Mouse (Mus musculus) forebrain, embryonic 10.5 days (tissue): ENCODE measurements around the gene A730061H03Rik. TPM values are rescaled to one million over a fixed set of nuclear protein-coding genes. Genes with fewer than 3 reads are reported as not detected.
A peak's percentile ranks its signal among the peaks of the same experiment; 100 is the strongest.

Source experiments
- DNase-seq: peaks from one replicate; pipeline ENCODE4 v3.0.0-alpha.2; 2017; ENCODE audit warnings: low spot score; ENCODE audit errors: extremely low spot score
- H3K27ac ChIP-seq: fragments of 300-500 bp; sonication (generic); 2 replicates; pipeline ENCODE4 v1.5.1; 2016; ENCODE audit warnings: mild to moderate bottlenecking
- H3K27me3 ChIP-seq: fragments of 300-500 bp; sonication (generic); 2 replicates; pipeline ENCODE4 v1.6.1; 2016; ENCODE audit warnings: mild to moderate bottlenecking; ENCODE audit not compliant: poor library complexity, severe bottlenecking
- H3K36me3 ChIP-seq: fragments of 300-500 bp; sonication (generic); replicated peaks from 2 replicates; pipeline ENCODE4 v1.6.1; 2016; ENCODE audit warnings: mild to moderate bottlenecking, moderate library complexity
- H3K4me1 ChIP-seq: fragments of 300-500 bp; sonication (generic); 2 replicates; pipeline ENCODE4 v1.6.1; 2016
- H3K4me3 ChIP-seq: fragments of 300-500 bp; sonication (generic); 2 replicates; pipeline ENCODE4 v1.5.1; 2016; ENCODE audit warnings: mild to moderate bottlenecking, moderate library complexity
- H3K9me3 ChIP-seq: fragments of 300-500 bp; sonication (generic); 2 replicates; pipeline ENCODE4 v1.6.1; 2016; ENCODE audit warnings: mild to moderate bottlenecking, moderate library complexity
- WGBS: fragments of 180-500 bp; shearing (Covaris S2); methylation state at CpG from one replicate; pipeline ENCODE4 v1.1.7; 2016; 5-methylcytosine and 5-hydroxymethylcytosine counted together
- polyA plus RNA-seq: library from polyadenylated mRNA; unstranded; fragments of >200 nt; fragmentation: Nextera tagmentation; extraction: Ambion mirVana; gene quantifications from 2 replicates; pipeline ENCODE4 v1.2.1, GENCODE M21; 2016

Gene A730061H03Rik
- polyA plus RNA-seq, 1 experiment from 2014 or later, result not detected

DNA sequence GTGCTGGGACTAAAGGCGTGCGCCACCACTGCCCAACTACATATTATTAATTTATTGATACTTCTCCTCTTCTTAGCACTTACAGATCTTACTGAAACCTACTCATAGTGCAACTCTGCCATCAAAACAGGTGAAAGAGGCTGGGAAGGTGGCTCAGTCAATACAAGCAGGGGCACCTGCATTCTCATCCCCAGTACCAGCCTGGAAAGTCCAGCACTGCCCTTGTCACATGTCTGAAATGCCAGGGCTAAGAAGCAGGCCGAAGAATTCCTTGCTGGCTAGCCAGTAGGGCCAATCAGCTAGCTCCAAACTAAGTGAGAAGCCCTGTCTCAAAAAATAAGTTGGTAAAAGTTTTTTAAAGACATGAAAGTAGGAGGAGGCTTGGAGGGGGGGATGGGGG is 2.6 kb downstream of the A730061H03Rik start:
- no peaks in the 10 kb centered on the region for H3K36me3 ChIP-seq
- 92% methylated on average over 3 of the region's 3 CpGs for WGBS
- H3K9me3 ChIP-seq, result no peaks in the 10 kb centered on the region
- peaks cover 25% of the 10 kb centered on the region for H3K4me1 ChIP-seq
- DNase-seq, result no peak
- no peak overlapping the region for H3K4me3 ChIP-seq
- H3K27ac ChIP-seq, result no peak overlapping the region
- no peaks in the 10 kb centered on the region for H3K27me3 ChIP-seq

DNA sequence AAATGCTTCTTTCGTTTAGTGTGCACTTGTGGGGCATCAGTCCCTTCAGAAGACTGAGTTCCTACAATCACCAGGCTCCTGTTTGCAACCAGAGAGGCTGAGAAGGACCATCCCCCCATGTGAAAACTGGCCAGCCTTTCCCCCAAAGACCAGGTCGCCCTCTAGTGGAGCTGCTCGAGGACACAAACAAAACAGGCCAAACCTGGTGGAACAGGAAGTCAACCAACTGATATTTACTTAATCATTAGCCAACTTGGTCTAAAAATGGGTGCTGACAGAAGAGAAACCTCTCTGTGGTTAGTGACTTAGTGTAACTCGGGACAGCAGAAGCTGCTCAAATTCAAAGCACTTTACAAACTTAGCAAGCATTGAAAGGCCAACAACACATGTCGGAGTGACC is 3.2 kb downstream of the A730061H03Rik start:
- Histone ChIP-seq H3K4me3 (no peak overlapping the region), H3K27me3 (no peaks in the 10 kb centered on the region), H3K4me1 (peaks cover 24% of the 10 kb centered on the region), H3K27ac (no peak overlapping the region), H3K9me3 (no peaks in the 10 kb centered on the region), H3K36me3 (no peaks in the 10 kb centered on the region)
- peak; percentile 51 for DNase-seq
- WGBS, result 34% methylated on average over 5 of the region's 5 CpGs

DNA sequence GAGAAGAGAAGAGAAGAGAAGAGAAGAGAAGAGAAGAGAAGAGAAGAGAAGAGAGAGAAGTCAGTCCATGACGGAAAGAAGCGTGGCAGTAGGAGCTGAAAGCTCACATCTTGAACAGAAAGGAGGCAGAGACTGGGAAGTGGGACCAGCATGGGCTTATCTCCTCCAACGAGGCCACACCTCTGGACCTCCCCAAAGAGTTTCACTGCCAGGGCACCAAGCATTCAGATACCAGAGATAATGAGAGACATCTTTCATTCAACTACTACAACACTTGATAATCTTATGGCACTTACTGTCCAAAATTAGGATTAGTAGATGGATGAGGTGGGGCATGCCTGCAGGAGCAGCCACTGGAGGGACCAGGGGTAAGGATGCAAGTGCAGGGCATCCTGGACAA is 4.4 kb downstream of the A730061H03Rik start:
- 82% methylated on average over 3 of the region's 3 CpGs for WGBS
- no peaks in the 10 kb centered on the region for H3K36me3 ChIP-seq
- no peaks in the 10 kb centered on the region for H3K9me3 ChIP-seq
- no peak overlapping the region for H3K4me3 ChIP-seq
- peaks cover 12% of the 10 kb centered on the region for H3K4me1 ChIP-seq
- H3K27me3 ChIP-seq, result no peaks in the 10 kb centered on the region
- no peak for DNase-seq
- H3K27ac ChIP-seq, result no peak overlapping the region

DNA sequence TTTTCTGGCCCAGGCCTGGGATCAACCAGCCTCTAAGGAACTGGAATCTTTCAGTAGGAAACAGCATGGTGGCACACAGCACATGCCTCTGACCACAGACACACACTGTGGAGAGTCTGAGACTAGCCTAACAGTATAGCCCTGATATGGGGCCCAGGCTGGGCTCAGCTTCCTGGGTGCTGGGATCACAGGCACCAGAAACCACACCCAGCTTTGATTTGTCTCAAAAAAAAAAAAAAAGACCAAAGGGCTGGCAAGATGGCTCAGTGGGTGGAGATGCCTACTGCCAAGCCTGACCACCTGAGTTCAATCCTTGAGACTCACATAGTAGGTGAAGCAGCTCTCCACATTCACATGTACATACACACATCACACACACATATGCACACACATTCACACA is 5.6 kb downstream of the A730061H03Rik start:
- Histone ChIP-seq H3K27ac (no peak overlapping the region), H3K36me3 (no peaks in the 10 kb centered on the region), H3K4me1 (peaks cover 12% of the 10 kb centered on the region), H3K9me3 (no peaks in the 10 kb centered on the region), H3K4me3 (no peak overlapping the region), H3K27me3 (no peaks in the 10 kb centered on the region)
- peak; percentile 8 for DNase-seq

DNA sequence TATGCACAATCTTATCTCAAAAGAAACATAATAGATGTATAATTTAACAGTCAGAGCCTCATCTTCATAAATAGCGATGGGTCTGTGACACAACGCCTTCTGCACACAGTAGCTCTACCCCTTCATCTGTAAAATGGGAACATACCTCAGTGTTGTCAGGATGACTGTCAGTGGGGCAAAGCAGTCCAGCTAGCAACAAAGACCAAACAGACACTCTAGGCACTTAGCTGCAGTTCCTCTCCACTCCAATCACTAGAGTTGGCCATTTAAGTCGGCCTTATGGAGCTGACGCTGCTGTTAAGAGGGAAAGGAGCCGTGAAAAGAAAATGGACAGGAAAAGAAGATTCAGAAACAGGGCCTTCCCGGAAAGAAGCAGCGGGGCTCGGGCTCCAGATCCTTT is 8.4 kb downstream of the A730061H03Rik start:
- Histone ChIP-seq H3K9me3 (no peaks in the 10 kb centered on the region), H3K27ac (no peak overlapping the region), H3K4me3 (no peak overlapping the region), H3K27me3 (no peaks in the 10 kb centered on the region), H3K36me3 (peaks cover 26% of the 10 kb centered on the region), H3K4me1 (peaks cover 2% of the 10 kb centered on the region; the same call in 1 of the 2 replicates)
- 91% methylated on average over 8 of the region's 8 CpGs for WGBS
- no peak for DNase-seq

DNA sequence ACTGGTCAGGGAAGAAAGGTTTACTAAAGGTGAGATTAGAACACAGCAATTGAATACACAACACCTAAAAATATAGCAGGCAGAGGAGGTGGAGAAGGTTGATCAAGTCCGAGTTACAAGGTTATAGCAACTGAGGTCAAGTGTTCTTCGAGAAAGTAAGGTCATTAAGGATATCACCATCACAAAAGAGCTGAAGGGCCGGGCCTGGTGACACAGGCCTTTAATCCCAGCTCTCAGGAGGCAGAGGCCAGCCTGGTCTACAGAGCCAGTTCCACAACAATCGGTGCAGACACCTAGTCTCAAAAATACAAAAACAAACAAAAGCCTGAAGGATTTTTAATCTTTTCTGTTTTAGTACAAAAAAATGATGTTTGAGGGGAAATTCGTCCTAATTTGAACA is 8.9 kb downstream of the A730061H03Rik start:
- H3K9me3 ChIP-seq, result no peaks in the 10 kb centered on the region
- no peak for DNase-seq
- H3K4me3 ChIP-seq, result no peak overlapping the region
- no peak overlapping the region for H3K27ac ChIP-seq
- WGBS, result 77% methylated on average over 5 of the region's 5 CpGs
- no peaks in the 10 kb centered on the region for H3K27me3 ChIP-seq
- no peaks in the 10 kb centered on the region for H3K4me1 ChIP-seq
- peaks cover 29% of the 10 kb centered on the region for H3K36me3 ChIP-seq

DNA sequence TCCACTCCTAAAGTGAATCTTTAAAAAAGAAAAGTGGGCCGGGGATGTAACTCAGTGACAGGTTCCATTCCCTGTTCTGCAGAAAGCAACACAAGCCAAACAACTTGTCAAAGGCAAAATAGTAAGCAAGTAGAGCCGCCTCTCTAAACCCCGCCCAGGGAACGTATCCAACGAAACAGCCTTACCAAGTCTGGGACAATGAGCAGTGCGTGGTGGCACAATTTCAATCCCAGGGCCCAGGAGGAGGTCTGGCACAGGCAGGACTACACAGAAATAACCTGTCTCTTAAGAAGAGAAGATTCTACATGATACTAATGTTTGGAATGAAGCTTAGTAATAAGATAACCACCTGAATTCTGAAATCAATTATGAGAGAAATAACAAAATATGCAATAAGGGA is 10.0 kb downstream of the A730061H03Rik start:
- Histone ChIP-seq H3K4me3 (no peak overlapping the region), H3K4me1 (no peaks in the 10 kb centered on the region), H3K9me3 (no peaks in the 10 kb centered on the region), H3K27me3 (no peaks in the 10 kb centered on the region), H3K27ac (no peak overlapping the region), H3K36me3 (peaks cover 37% of the 10 kb centered on the region)
- DNase-seq, result no peak
- 89% methylated on average over 6 of the region's 6 CpGs for WGBS

DNA sequence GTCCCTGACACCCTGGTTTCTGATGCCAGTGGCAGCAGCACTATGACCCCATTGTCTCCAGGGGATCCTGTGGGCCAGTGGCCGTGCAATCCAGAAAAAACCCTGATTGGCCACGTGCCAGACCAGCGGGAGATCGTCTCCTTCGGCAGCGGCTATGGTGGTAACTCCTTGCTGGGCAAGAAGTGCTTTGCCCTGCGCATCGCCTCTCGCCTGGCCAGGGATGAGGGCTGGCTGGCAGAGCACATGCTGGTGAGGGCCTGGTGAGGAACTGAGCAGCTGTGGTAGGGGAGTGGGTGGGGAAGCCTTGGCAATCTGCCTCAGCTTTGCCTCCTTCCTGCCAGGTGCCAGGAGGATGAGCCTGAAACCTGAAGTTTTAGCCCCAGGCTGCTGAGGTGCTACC is 15.9 kb downstream of the A730061H03Rik start:
- peaks cover 60% of the 10 kb centered on the region for H3K36me3 ChIP-seq
- H3K27ac ChIP-seq, result no peak overlapping the region

DNA sequence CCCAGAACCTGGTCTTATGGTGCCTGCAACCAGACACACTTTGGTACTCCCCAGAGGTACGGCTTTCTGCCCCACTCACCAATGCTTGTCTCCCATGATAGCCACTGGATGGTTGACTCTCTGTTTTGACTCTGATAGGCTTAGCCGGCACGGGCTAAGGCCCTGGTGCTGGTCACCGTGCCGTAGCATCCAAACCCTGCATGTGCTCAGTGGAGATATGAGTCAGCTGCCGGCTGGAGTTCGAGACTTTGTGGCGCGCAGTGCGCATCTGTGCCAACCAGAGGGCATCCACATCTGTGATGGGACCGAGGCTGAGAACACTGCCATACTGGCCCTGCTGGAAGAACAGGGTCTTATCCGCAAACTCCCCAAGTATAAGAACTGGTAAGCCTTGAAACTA is 17.9 kb downstream of the A730061H03Rik start:
- Histone ChIP-seq H3K27me3 (peaks cover 11% of the 10 kb centered on the region), H3K27ac (no peak overlapping the region), H3K36me3 (peaks cover 39% of the 10 kb centered on the region), H3K4me1 (peaks cover 25% of the 10 kb centered on the region), H3K9me3 (no peaks in the 10 kb centered on the region), H3K4me3 (no peak overlapping the region)
- no peak for DNase-seq
- WGBS, result 93% methylated on average over 12 of the region's 12 CpGs

More for the DNA sequence above, 15.9 kb downstream of the A730061H03Rik start:
- Histone ChIP-seq H3K4me1 (peaks cover 24% of the 10 kb centered on the region), H3K9me3 (no peaks in the 10 kb centered on the region), H3K27me3 (peaks cover under 1% of the 10 kb centered on the region; the same call in 1 of the 2 replicates), H3K4me3 (no peak overlapping the region)
- no peak for DNase-seq
- WGBS, result 91% methylated on average over 9 of the region's 9 CpGs

DNA sequence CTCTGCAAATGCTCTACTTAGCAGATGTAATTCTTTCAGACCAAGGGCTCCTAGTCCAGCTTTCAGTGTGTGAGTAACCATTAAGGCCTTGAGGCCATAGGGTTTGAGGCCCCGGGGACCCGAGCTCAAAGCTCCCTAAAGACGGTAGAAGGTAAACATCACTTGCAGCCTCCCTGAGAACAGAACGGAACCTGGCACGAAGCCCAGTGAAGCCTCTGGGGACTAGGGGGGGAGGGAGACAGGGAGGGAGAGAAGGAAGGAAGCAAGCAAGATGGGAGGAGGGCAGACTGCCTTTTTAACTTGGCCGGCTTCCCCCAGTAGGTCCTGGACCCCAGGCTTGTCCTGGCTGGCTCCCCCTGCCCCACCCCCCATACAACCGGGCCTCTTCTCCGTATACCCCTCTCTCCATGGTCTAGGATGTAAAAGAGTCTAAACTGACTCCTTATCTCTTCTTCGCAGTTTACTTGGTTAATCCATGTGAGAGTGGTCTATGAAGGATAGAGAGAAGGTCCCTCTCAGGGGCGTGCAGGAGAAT is 19.4 kb downstream of the A730061H03Rik start:
- DNase-seq, result peak; percentile 33
- 7% methylated on average over 10 of the region's 10 CpGs for whole genome bisulfite sequencing
- peak overlapping the region; percentile 86 for H3K27ac ChIP-seq
- H3K27me3 ChIP-seq, result peaks cover 11% of the 10 kb centered on the region
- H3K9me3 ChIP-seq, result no peaks in the 10 kb centered on the region
- peaks cover 28% of the 10 kb centered on the region for H3K36me3 ChIP-seq
- peak overlapping the region; percentile 70 for H3K4me3 ChIP-seq
- peaks cover 25% of the 10 kb centered on the region for H3K4me1 ChIP-seq

DNA sequence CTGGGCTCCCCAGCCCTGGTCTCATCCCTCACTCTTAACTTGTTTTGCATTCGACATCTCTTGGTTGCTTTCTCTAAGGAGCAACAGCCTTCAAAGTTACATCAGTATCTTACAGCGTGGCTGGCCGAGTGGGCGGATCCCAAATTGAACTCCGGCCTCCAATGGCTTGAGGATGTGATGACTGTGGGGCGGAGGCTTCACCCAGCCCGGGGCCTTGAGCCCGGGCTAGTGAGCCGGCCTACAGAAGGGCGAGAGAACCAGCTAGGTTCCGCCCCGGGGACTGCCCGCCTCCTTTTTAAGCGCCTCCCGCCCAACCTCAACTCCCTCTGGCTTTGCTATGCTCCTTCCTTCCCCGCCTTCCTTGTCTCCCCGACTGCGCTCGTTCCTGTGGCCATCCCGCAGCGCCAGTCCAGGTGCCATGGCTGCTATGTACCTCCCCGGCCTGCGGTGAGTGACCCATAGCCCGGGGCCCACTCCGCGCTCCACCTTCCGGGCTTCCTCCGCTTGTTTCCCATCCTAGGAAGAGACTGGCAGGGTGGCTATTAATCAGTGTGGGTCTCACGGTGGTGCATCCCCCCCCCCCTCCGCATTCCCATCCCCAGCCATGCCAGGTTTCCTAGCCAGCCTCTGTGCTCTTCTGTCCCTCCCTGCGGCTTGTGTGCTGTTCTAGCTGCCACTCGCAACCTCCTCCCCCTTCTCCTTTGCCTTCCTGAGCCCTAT is 20.0 kb downstream of the A730061H03Rik start, which contains the start of gene Pck2:
Pck2 (plus strand) TSS at position 200 of the 720 bp plus-strand sequence.
- DNase-seq, result peak; percentile 78
- Histone ChIP-seq H3K36me3 (peaks cover 26% of the 10 kb centered on the region), H3K27ac (peak within 1 kb of the TSS; percentile 86), H3K4me1 (peaks cover 25% of the 10 kb centered on the region), H3K27me3 (peaks cover 11% of the 10 kb centered on the region), H3K4me3 (peak within 1 kb of the TSS; percentile 70), H3K9me3 (no peaks in the 10 kb centered on the region)
- WGBS, result under 1% methylated on average over 31 of the region's 32 CpGs

DNA sequence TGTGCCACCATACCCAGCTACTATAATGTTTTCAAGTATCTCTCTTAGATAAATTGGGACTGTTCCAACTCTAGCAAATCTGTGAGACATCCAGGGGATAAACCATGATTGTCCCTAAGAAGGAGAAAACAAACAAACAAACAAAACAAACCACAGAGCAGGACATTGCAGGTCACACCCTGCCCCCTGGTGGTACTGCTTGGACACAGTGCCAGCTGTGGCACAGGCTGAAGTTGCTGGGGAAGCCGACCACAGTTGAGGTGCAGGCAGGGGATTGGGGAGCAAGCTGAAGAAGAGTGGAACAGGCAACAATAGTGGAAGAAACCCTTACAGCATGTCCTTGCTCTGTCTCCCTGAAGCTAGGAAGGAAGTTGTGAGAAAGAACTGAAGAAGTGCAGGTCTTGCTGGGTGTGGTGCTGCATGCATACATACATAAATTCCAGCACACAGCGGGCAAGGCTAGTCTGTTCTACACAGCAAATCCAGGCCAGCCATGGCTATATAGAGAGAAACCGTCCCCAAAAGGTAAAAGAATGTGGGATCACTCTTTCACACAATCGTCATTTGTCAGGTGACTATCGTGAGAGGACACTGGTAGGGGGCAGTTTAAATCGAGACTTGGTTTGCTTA is 24.0 kb downstream of the A730061H03Rik start:
- WGBS, result 58% methylated on average over 6 of the region's 6 CpGs
- peaks cover 20% of the 10 kb centered on the region for H3K4me1 ChIP-seq
- H3K27ac ChIP-seq, result no peak overlapping the region
- no peaks in the 10 kb centered on the region for H3K9me3 ChIP-seq
- no peak for DNase-seq
- H3K4me3 ChIP-seq, result no peak overlapping the region
- peaks cover 11% of the 10 kb centered on the region for H3K27me3 ChIP-seq
- no peaks in the 10 kb centered on the region for H3K36me3 ChIP-seq

DNA sequence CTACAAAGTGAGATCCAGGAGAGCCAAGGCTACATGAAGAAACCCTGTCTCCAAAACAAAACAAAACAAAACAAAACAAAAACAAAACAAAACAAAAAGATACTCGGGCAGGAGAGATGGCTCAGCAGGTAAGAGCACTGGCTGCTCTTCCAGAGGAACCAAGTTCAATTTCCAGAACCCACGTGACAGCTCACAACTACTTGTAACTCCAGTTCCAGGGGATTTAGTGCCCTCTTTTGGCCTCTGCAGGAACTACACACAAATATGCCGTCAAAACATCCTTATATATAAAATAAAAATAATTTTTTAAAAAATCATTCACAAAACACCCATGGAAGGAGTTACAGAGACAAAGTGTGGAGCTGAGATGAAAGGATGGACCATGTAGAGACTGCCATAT is 32.3 kb downstream of the A730061H03Rik start:
- no peak for DNase-seq
- Histone ChIP-seq H3K4me3 (no peak overlapping the region), H3K27me3 (peaks cover 34% of the 10 kb centered on the region), H3K9me3 (no peaks in the 10 kb centered on the region), H3K27ac (no peak overlapping the region), H3K36me3 (no peaks in the 10 kb centered on the region), H3K4me1 (no peaks in the 10 kb centered on the region)
- 21% methylated on average over 3 of the region's 3 CpGs for WGBS
